Mouse (Mus musculus) cerebellum, postnatal 36 days (tissue): ENCODE measurements around the gene Unc13d.
A peak's percentile ranks its signal among the peaks of the same experiment; 100 is the strongest.
"Not testable (repeated sequence)": the region's sequence is repeated elsewhere in the genome, so short reads cannot be mapped to it uniquely, and the experiment has no call there.

Experiments
- DNase-seq, 2 experiments: peaks; one replicate each; pipeline ENCODE4 v3.0.0; 2021 to 2022; ENCODE audit warnings: mixed read lengths in 2 of 2

Gene Unc13d

GRCm38 (mm10) chr11:116077446-116078204, at the start of gene Unc13d:
TSS of gene Unc13d (minus strand) at chr11:116077961.
- peak in 1 of 2 experiments; percentile 33 for DNase-seq

GRCm38 (mm10) chr11:116126261-116126660, 48.5 kb upstream of the Unc13d start:
- no peak for DNase-seq

GRCm38 (mm10) chr11:116121731-116122245, 44.0 kb upstream of the Unc13d start:
- not testable (repeated sequence) for DNase-seq

- DNase-seq: no peak
Observed at GRCm38 (mm10) chr11:116117819-116118218, 40.1 kb upstream of the Unc13d start.

- no peak for DNase-seq
Observed at GRCm38 (mm10) chr11:116117241-116117640, 39.5 kb upstream of the Unc13d start.

GRCm38 (mm10) chr11:116111611-116112203, 33.9 kb upstream of the Unc13d start:
- no peak for DNase-seq

GRCm38 (mm10) chr11:116111067-116111466, 33.3 kb upstream of the Unc13d start:
- DNase-seq: no peak

- no peak for DNase-seq
Observed at GRCm38 (mm10) chr11:116110540-116110939, 32.8 kb upstream of the Unc13d start.

GRCm38 (mm10) chr11:116110131-116110530, 32.4 kb upstream of the Unc13d start:
- DNase-seq: no peak

GRCm38 (mm10) chr11:116109441-116110081, 31.8 kb upstream of the Unc13d start:
- DNase-seq: no peak

GRCm38 (mm10) chr11:116108464-116109137, 30.8 kb upstream of the Unc13d start:
- no peak for DNase-seq

GRCm38 (mm10) chr11:116107777-116108285, 30.1 kb upstream of the Unc13d start:
- DNase-seq: no peak

- no peak for DNase-seq
Observed at GRCm38 (mm10) chr11:116106963-116107776, 29.4 kb upstream of the Unc13d start.

GRCm38 (mm10) chr11:116106154-116106962, 28.6 kb upstream of the Unc13d start:
- no peak for DNase-seq

GRCm38 (mm10) chr11:116105065-116105464, 27.3 kb upstream of the Unc13d start:
- no peak for DNase-seq

- no peak for DNase-seq
Observed at GRCm38 (mm10) chr11:116104006-116104646, 26.4 kb upstream of the Unc13d start.

- DNase-seq: no peak
Observed at GRCm38 (mm10) chr11:116103572-116103971, 25.8 kb upstream of the Unc13d start.

GRCm38 (mm10) chr11:116102472-116102871, 24.7 kb upstream of the Unc13d start:
- no peak for DNase-seq

- no peak for DNase-seq
Observed at GRCm38 (mm10) chr11:116101931-116102381, 24.2 kb upstream of the Unc13d start.

- DNase-seq: no peak
Observed at GRCm38 (mm10) chr11:116100839-116101238, 23.1 kb upstream of the Unc13d start.
